Mouse (Mus musculus) heart, adult 11 months (tissue): ENCODE measurements around the gene Cdc42bpb.
A peak's percentile ranks its signal among the peaks of the same experiment; 100 is the strongest.

Experiments
- DNase-seq: peaks from one replicate; pipeline ENCODE4 v3.0.0; 2022

Cdc42bpb gene

GRCm38 (mm10) chr12:111333020-111333605 lies 44.4 kb downstream of the Cdc42bpb start:
- DNase-seq: peak; percentile 87

GRCm38 (mm10) chr12:111332443-111332842 lies 45.1 kb downstream of the Cdc42bpb start:
- DNase-seq: no peak

GRCm38 (mm10) chr12:111331573-111331972 lies 45.9 kb downstream of the Cdc42bpb start:
- no peak for DNase-seq

- no peak for DNase-seq
Observed at GRCm38 (mm10) chr12:111329281-111329680, 48.2 kb downstream of the Cdc42bpb start.

GRCm38 (mm10) chr12:111328360-111328759 lies 49.2 kb downstream of the Cdc42bpb start:
- DNase-seq: no peak

GRCm38 (mm10) chr12:111325744-111326424 lies 51.6 kb downstream of the Cdc42bpb start:
- DNase-seq: no peak

- DNase-seq: no peak
Observed at GRCm38 (mm10) chr12:111324949-111325348, 52.6 kb downstream of the Cdc42bpb start.

DNA sequence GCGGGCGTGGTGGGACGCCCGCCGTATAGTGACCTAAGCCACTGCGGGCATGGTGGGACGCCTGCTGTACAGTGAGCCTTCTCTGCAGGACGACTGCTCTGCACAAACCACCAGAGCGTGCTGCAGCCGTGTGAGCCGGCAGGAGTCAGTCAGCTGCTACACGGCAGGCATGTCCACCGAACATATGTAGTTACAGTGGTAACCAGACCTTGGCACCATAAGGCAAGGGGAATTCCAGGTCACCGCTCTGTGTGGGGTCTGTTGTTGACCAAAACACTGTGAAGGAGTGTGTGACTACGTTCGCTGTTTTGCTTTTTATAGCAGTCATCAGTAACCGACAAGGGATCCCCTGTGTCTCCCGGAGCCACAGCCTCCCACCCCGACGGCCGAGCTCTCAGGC lies 53.0 kb downstream of the Cdc42bpb start:
- DNase-seq: no peak

DNA sequence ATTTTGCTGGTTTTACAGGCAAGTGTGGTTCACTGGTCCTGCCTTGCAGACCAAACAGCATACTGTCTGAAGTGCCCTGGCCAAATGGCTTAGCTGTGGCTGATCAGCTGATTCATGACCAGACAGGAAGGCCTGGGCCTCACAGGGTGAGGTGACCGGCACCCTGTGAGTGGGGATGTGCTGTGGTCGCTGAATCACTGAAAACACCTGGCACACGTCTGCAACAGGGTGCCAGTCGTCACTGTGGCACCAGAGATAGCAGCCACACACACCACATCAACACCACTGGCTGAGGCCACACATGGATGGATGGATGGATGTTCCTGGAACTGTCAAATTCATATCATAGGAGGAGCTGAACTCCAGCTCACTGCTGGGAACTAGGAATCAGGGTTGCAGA lies 54.1 kb downstream of the Cdc42bpb start:
- DNase-seq: no peak

- DNase-seq: no peak
Observed at GRCm38 (mm10) chr12:111321832-111322231, 55.7 kb downstream of the Cdc42bpb start.

DNA sequence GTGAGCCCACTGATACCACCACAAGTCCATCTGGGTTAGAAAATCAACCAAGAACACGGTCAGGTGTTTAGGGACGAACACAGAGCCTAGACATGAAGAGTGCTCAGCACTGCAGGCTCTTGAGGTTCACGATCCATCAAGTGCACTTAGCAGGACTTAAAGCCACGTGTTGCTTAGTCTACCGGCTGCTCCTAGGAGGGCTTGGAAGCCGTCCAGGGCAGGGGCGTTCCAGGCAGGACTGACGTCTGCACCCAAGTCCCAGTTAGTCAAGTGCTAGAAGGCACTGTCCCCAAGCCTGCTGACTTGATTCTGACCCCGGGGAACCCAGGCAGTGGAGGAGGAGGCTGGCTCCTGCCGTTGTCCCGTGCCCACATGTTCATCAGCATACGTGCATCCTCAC lies 57.0 kb downstream of the Cdc42bpb start:
- no peak for DNase-seq

- DNase-seq: no peak
Observed at GRCm38 (mm10) chr12:111317694-111318093, 59.8 kb downstream of the Cdc42bpb start.

- DNase-seq: no peak
Observed at GRCm38 (mm10) chr12:111314273-111314672, 63.2 kb downstream of the Cdc42bpb start.

- DNase-seq: no peak
Observed at GRCm38 (mm10) chr12:111311775-111312174, 65.7 kb downstream of the Cdc42bpb start.

GRCm38 (mm10) chr12:111309931-111310330 lies 67.6 kb downstream of the Cdc42bpb start:
- no peak for DNase-seq

DNA sequence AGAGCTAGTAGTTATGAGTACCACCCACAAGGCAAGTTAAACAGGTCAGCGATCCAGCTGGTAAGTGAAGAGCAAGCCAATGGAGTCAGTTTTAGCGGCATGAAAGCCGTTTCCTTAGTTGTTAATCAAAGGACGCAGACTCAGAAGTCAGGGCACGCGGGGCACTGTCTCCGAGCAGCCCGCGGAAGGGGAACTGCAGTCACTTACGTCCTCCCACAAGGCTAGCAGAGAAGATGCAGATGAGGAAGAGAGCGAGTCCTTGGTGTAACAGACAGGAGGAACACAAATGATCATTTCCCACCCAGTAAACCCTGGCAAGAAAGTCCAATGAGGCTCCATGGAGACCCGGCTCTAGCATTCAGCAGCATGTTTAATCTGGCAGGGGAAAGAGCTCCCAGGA lies 68.3 kb downstream of the Cdc42bpb start:
- DNase-seq: no peak

DNA sequence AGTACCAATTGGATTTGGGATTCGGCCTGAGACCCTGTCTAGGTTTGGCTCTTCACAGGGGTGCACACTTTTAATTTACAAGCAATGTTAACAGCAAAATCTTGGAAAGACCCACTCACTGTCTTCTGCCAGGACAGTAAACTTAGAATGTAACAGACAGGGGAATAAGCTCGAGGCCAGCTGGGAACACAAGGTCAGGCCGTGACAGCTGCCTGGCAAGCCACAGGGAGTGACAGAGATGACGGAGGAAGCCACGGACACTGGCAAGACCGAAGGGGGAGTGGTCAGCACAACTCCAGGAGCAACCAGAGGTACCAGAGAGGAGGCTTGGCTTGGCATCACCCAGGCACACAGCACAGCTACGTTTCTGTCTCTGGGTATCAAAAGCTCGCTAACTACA lies 70.7 kb downstream of the Cdc42bpb start:
- DNase-seq: no peak

- DNase-seq: no peak
Observed at GRCm38 (mm10) chr12:111303702-111304337, 73.7 kb downstream of the Cdc42bpb start.

DNA sequence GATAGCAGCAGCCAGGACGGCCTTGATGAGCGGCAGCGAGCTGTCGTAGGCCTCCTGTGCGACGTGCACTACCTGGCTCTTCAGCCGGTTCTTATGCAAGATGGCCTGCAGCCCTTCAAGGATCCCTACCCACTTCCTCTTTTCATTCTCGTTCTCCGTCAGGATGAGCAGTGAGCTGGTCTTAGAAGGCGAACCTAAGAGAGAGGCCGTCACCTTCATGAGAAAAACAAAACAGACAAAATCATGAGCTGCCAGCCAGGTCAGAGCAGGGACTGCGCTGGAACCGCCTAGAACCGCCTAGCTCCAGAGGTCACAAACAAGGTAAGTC lies 75.5 kb downstream of the Cdc42bpb start:
- no peak for DNase-seq

DNA sequence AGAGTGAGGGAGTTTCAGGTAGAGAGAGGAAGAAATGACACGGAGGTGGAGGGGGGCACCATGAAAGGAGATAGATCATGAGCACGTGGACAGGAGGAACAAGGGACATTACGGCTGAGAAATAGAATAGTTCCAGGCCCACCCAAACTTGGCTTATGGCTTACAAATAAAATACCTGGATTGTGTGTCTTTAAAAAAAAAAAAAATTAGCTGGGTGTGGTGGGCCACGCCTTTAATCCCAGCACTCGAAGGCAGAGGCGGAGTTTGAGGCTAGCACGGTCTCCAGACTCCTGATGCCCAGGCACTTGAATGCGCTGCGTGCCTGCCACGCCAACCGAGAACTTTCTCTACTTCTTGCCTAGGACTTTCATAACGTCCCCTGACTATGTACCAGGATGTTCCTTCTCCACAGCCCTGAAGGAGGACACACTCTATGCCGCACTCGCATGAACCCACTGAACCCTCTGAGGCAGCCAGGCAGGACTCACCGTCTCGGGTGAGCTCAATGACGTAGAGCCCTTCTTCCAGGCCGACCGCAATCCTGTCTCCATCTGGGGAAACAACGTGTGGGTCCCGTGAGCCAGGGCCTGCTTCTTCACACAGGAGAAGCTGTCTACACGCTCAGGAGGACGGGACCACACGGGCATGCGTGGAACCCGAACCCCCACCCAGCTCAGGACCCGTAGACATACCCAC lies 76.0 kb downstream of the Cdc42bpb start:
- no peak for DNase-seq

DNA sequence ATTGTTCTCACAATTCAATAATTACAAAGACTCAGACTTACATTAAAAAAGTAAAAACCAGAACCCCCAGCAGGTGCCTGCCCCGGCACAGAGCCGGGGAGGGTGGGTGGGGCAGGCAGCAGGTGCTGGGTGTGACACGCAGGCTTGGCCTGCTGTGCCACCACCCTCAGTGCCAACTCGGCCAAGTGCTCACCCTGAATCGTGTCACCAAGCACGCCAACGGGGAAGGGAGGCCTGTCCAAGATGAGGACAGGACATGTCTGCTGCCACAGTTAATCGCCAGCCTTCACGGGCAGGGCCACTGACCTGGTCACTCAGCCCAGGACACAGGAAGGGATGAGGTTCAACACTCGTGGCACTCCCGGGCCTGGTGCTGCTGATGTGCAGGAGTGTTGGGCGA lies 84.5 kb downstream of the Cdc42bpb start:
- no peak for DNase-seq

DNA sequence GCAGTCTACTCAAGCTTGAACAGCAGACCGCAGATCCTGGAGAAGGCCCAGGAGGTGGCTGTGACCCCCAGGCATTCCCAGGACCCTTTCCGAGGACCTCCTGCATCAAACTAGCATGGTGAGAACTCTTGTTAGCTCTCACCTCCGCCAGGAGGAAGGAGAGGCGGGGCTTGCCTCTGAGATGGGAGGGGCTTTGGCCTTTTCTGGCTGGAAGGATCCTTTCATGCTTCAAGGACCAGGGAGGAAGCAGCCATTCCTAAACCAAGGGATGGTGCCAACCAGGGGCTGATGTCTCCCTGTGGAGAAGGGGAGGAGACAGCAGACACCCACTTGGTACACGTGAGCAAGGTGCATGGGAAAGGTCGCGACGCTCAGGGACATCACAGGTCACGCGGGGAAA lies 93.0 kb downstream of the Cdc42bpb start:
- no peak for DNase-seq

DNA sequence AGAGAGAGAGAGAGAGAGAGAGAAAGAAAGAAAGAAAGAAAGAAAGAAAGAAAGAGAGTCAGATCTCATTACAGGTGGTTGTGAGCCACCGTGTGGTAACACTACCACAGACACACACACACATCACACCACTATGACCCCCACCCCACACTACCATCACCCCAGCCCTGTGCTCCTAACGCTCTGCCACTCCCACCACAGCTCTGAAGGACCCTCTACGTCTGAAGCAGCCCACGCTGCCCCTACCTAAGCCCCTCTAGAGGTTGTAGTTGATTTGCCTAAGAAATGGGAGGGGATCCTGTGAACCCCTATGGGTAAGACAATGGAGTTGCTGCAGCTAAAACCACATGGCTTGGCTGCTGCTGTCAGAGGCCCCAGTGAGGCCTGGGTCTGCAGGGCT lies 93.9 kb downstream of the Cdc42bpb start:
- no peak for DNase-seq

DNA sequence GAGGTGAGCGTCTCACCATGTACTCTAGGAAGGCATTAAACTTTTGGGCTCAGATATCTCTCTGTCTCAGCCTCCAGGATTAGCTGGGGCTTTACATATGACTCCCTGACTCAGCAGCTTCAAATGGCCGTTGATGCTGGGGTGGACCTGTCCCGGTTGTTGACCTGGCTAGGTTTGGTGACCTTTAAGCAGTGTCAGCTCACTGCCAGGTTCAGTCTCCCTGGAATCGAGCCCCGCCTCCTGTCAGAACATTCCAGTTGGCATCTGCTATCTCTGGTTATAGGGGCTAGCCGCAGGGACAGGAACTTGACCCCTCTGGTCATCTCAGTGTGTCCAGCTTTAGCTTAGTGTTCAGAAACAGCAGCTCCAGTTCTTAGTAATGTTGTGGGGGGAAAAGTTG lies 101.1 kb downstream of the Cdc42bpb start:
- no peak for DNase-seq
